Mouse (Mus musculus): ENCODE data around the gene Selenoo. TPM values are rescaled to one million over a fixed set of nuclear protein-coding genes. Genes with fewer than 3 reads are reported as not detected.

Gene Selenoo
- polyA plus RNA-seq, 1 experiment from 2014 or later, result 23.0 TPM

DNA sequence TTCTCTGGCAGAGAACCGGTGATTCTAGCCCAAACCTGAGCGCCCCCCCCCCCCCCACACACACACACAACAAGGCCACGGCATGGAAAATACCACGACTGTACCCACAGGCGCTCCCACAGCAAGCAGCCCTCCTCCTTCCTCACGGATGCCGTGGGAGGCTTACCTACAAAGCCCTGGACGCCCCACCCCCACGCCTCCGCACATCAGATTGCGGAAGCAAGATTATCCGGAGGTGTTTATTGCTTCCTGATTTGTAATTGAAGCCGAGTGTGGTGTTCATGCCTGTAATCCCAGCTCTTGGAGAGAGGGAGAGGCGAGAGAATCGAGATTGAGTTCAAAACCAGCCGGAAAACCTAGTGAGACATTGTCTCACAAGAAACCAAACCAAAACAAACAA is 58.1 kb downstream of the Selenoo start:
- no peak overlapping the region for H3K27ac ChIP-seq (ENCODE audit: low read depth, low read length)
- H3K4me1 ChIP-seq (ENCODE audit: control insufficient read depth, insufficient read depth, low read length), result peaks cover 18% of the 10 kb centered on the region
- peaks cover 2% of the 10 kb centered on the region; the same call in 1 of the 2 replicates for H3K36me3 ChIP-seq (ENCODE audit: control insufficient read depth, insufficient read depth, low read length)
- H3K4me3 ChIP-seq (ENCODE audit: low read depth, low read length), result peak overlapping the region; percentile 78
- peaks cover 12% of the 10 kb centered on the region; the same call in 1 of the 2 replicates for H3K27me3 ChIP-seq (ENCODE audit: control insufficient read depth, insufficient read depth, low read length)
- ATAC-seq (ENCODE audit: insufficient read depth, low FRiP score, low TSS enrichment) (no peak), DNase-seq (ENCODE audit: low spot score) (no peak)
- 8% methylated on average over 15 of the region's 16 CpGs for WGBS
- peak overlapping the region; percentile 88 for H3K4me2 ChIP-seq (ENCODE audit: low read depth)
- H3K9me3 ChIP-seq (ENCODE audit: control insufficient read depth, low read length), result no peaks in the 10 kb centered on the region
- H3K9ac ChIP-seq (ENCODE audit: low read length), result peak overlapping the region; percentile 49

GRCm38 (mm10) chr15:89147456-89147855 is 58.6 kb downstream of the Selenoo start:
- Histone ChIP-seq H3K4me1 (ENCODE audit: control insufficient read depth, insufficient read depth, low read length) (peaks cover 18% of the 10 kb centered on the region), H3K9ac (ENCODE audit: low read length) (no peak overlapping the region), H3K27ac (ENCODE audit: low read depth, low read length) (no peak overlapping the region), H3K4me2 (ENCODE audit: low read depth) (peak overlapping the region; percentile 88), H3K9me3 (ENCODE audit: control insufficient read depth, low read length) (no peaks in the 10 kb centered on the region), H3K27me3 (ENCODE audit: control insufficient read depth, insufficient read depth, low read length) (peaks cover 12% of the 10 kb centered on the region; the same call in 1 of the 2 replicates), H3K36me3 (ENCODE audit: control insufficient read depth, insufficient read depth, low read length) (peaks cover 2% of the 10 kb centered on the region; the same call in 1 of the 2 replicates), H3K4me3 (ENCODE audit: low read depth, low read length) (peak overlapping the region; percentile 78)
- DNase-seq (ENCODE audit: low spot score) (no peak), ATAC-seq (ENCODE audit: insufficient read depth, low FRiP score, low TSS enrichment) (no peak)
- 24% methylated on average over 10 of the region's 10 CpGs for WGBS

DNA sequence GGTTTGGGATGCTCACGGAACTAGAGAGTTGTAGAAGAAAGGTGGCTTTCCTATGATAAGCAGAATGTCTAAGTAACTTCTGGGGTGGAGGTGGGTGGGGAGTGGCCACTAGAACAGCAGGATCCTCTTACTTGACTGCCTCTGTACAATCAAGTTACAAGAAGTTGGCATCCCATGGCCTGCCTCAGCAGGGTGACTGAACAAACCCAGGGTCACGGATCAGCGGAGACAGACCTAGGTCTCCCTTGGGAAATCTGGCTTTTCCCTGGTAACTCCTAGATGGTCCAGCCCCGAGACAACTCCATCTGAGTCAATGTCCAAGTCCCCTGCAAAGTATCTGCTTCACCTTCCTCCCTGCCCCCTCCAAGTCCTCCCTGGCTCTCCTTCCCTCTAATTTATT is 59.0 kb downstream of the Selenoo start:
- H3K4me3 ChIP-seq (ENCODE audit: low read depth, low read length), result peak overlapping the region; percentile 78
- H3K4me1 ChIP-seq (ENCODE audit: control insufficient read depth, insufficient read depth, low read length), result peaks cover 18% of the 10 kb centered on the region
- ATAC-seq (ENCODE audit: insufficient read depth, low FRiP score, low TSS enrichment), result no peak

DNA sequence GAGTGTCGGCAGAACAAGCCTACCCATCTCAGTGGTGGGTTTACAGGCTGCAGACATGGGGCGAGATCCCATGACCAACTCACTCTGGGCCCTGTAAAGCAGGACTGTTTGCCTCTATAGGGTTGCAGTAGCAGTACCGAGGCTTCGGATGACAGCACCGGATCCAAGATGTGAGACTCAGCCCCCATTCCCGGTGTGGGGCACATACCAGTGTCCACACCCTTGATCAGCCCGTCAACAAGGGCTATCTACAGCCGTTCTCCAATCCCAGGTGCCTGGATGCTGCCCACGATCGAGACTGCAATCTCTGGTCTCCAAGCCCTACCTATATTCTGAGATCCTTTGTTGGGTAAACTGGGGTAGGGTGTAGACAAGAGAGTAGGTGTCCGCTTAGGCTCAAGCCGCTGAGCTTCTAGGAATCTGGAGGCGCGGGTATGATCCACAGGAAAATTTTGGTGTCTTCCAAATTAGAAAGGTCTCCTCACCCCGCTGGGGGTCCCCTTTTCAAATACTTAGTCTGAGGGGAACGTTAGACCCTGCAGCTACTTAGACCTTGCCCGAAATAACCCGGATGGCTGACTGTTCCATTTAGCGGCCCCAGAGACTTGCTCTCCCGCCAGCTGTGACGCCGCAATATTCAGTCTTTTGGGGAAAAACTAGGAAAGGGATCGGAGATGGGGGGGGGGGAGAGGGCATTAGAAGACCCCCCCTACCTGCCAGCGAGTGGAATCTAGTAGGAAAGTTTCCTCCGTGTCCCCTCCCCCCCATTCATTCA is 59.8 kb downstream of the Selenoo start:
- H3K27me3 ChIP-seq (ENCODE audit: control insufficient read depth, insufficient read depth, low read length), result peaks cover 12% of the 10 kb centered on the region; the same call in 1 of the 2 replicates
- H3K4me3 ChIP-seq (ENCODE audit: low read depth, low read length), result peak overlapping the region; percentile 78
- peak overlapping the region; percentile 81 for H3K27ac ChIP-seq (ENCODE audit: low read depth, low read length)
- peak overlapping the region; percentile 88 for H3K4me2 ChIP-seq (ENCODE audit: low read depth)
- H3K36me3 ChIP-seq (ENCODE audit: control insufficient read depth, insufficient read depth, low read length), result peaks cover 2% of the 10 kb centered on the region; the same call in 1 of the 2 replicates
- ATAC-seq (ENCODE audit: insufficient read depth, low FRiP score, low TSS enrichment) (0 out of 2 replicates have a peak, but pooled peaks have one; percentile 15), DNase-seq (ENCODE audit: low spot score) (peak; percentile 51)
- 7% methylated on average over 25 of the region's 25 CpGs for WGBS
- peak overlapping the region; percentile 94 for H3K9ac ChIP-seq (ENCODE audit: low read length)
- H3K4me1 ChIP-seq (ENCODE audit: control insufficient read depth, insufficient read depth, low read length), result peaks cover 18% of the 10 kb centered on the region
- H3K9me3 ChIP-seq (ENCODE audit: control insufficient read depth, low read length), result no peaks in the 10 kb centered on the region

More for the DNA sequence above, 59.0 kb downstream of the Selenoo start:
- Histone ChIP-seq H3K27me3 (ENCODE audit: control insufficient read depth, insufficient read depth, low read length) (peaks cover 12% of the 10 kb centered on the region; the same call in 1 of the 2 replicates), H3K36me3 (ENCODE audit: control insufficient read depth, insufficient read depth, low read length) (peaks cover 2% of the 10 kb centered on the region; the same call in 1 of the 2 replicates), H3K27ac (ENCODE audit: low read depth, low read length) (no peak overlapping the region), H3K4me2 (ENCODE audit: low read depth) (peak overlapping the region; percentile 88), H3K9me3 (ENCODE audit: control insufficient read depth, low read length) (no peaks in the 10 kb centered on the region), H3K9ac (ENCODE audit: low read length) (no peak overlapping the region)
- 38% methylated on average over 4 of the region's 4 CpGs for WGBS
- DNase-seq (ENCODE audit: low spot score), result no peak

DNA sequence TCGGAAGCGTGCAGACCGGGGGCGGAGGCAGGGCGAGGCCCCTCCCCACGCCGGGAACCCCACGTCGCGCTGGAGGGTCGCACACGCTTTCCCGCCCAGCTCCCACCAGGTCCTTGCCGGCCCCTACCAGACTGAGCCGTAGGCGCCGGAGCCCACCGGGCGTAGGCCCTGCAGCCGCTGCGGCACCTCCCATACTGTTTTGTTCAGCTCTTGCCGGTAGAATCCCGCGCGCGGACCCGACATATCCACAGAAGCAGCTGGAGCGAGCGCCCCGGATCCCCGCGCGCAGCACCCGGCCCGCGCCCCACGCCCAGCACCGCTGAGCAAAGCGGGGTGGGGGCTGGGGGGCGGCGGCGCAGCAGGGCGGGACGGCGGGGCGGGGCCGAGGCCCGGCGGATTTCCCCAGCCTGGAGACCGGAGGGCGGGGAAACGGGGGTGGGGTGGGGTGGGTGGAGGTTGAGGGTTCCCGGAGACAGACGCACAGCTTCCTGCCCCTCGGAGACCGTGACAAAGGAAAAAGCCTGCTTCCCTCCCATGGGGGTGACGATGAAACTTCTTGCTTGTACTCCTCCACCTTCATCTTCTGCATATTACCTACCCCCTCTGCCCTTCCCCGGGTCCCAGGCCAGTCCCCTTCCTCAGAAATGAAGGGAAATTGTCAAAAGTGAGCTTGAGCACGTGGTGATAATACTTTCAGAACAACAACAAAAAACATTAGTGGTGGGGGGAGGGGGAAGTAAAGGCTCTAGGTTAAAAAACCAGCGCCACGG is 60.6 kb downstream of the Selenoo start, which contains the start of gene Mapk11:
TSS of gene Mapk11 (minus strand) at position 358 of the 770 bp plus-strand sequence.
- H3K36me3 ChIP-seq (ENCODE audit: control insufficient read depth, insufficient read depth, low read length), result peaks cover 2% of the 10 kb centered on the region; the same call in 1 of the 2 replicates
- peak within 1 kb of the TSS; percentile 88 for H3K4me2 ChIP-seq (ENCODE audit: low read depth)
- peaks cover 12% of the 10 kb centered on the region; the same call in 1 of the 2 replicates for H3K27me3 ChIP-seq (ENCODE audit: control insufficient read depth, insufficient read depth, low read length)
- DNase-seq (ENCODE audit: low spot score), result peak; percentile 71
- H3K4me1 ChIP-seq (ENCODE audit: control insufficient read depth, insufficient read depth, low read length), result peaks cover 18% of the 10 kb centered on the region
- no peaks in the 10 kb centered on the region for H3K9me3 ChIP-seq (ENCODE audit: control insufficient read depth, low read length)
- WGBS, result 0% methylated on average over 54 of the region's 61 CpGs
- peak within 1 kb of the TSS; percentile 81 for H3K27ac ChIP-seq (ENCODE audit: low read depth, low read length)
- H3K9ac ChIP-seq (ENCODE audit: low read length), result peak within 1 kb of the TSS; percentile 94
- ATAC-seq (ENCODE audit: insufficient read depth, low FRiP score, low TSS enrichment), result peak; percentile 39
- peak within 1 kb of the TSS; percentile 78 for H3K4me3 ChIP-seq (ENCODE audit: low read depth, low read length)

Other genes with a start within 250 kb of the Selenoo start
- gene Pim3, start 226.9 kb upstream of the Selenoo start, polyA plus RNA-seq (2014; fragmentation: Nextera tagmentation; extraction: Ambion mirVana), result 38.7 and 42.3 TPM in 2 replicates
- not detected in 2 replicates for gene Ttll8, start 134.7 kb upstream of the Selenoo start, polyA plus RNA-seq (2014; fragmentation: Nextera tagmentation; extraction: Ambion mirVana)
- 0.85 and 1.4 TPM in 2 replicates for gene Mlc1, start 110.1 kb upstream of the Selenoo start, polyA plus RNA-seq (2014; fragmentation: Nextera tagmentation; extraction: Ambion mirVana)
- not detected in 2 replicates for gene Mov10l1, start 106.2 kb upstream of the Selenoo start, polyA plus RNA-seq (2014; fragmentation: Nextera tagmentation; extraction: Ambion mirVana)
- 0.45 and 0.88 TPM in 2 replicates for gene Panx2, start 29.4 kb upstream of the Selenoo start, polyA plus RNA-seq (2014; fragmentation: Nextera tagmentation; extraction: Ambion mirVana)
- 48.7 and 53.3 TPM in 2 replicates for gene Trabd, start 14.0 kb upstream of the Selenoo start, polyA plus RNA-seq (2014; fragmentation: Nextera tagmentation; extraction: Ambion mirVana)
- 21.1 and 21.8 TPM in 2 replicates for gene Tubgcp6, start 34.0 kb downstream of the Selenoo start, polyA plus RNA-seq (2014; fragmentation: Nextera tagmentation; extraction: Ambion mirVana)
- gene Hdac10, start 39.6 kb downstream of the Selenoo start, polyA plus RNA-seq (2014; fragmentation: Nextera tagmentation; extraction: Ambion mirVana), result 13.0 and 13.7 TPM in 2 replicates
- 15.4 and 20.3 TPM in 2 replicates for gene Mapk12, start 51.6 kb downstream of the Selenoo start, polyA plus RNA-seq (2014; fragmentation: Nextera tagmentation; extraction: Ambion mirVana)
- 33.1 and 37.4 TPM in 2 replicates for gene Mapk11, start 60.5 kb downstream of the Selenoo start, polyA plus RNA-seq (2014; fragmentation: Nextera tagmentation; extraction: Ambion mirVana)
- 112 and 117 TPM in 2 replicates for gene Plxnb2, start 91.7 kb downstream of the Selenoo start, polyA plus RNA-seq (2014; fragmentation: Nextera tagmentation; extraction: Ambion mirVana)
- gene Dennd6b, start 107.4 kb downstream of the Selenoo start, polyA plus RNA-seq (2014; fragmentation: Nextera tagmentation; extraction: Ambion mirVana), result 30.5 and 33.6 TPM in 2 replicates
- 45.2 and 47.1 TPM in 2 replicates for gene Ppp6r2, start 122.5 kb downstream of the Selenoo start, polyA plus RNA-seq (2014; fragmentation: Nextera tagmentation; extraction: Ambion mirVana)
- 75.7 and 90.7 TPM in 2 replicates for gene Sbf1, start 226.2 kb downstream of the Selenoo start, polyA plus RNA-seq (2014; fragmentation: Nextera tagmentation; extraction: Ambion mirVana)
- 0.17 TPM in 1 of 2 replicates, not detected in the other for gene Adm2, start 233.6 kb downstream of the Selenoo start, polyA plus RNA-seq (2014; fragmentation: Nextera tagmentation; extraction: Ambion mirVana)
- not detected in 2 replicates for gene Miox, start 245.3 kb downstream of the Selenoo start, polyA plus RNA-seq (2014; fragmentation: Nextera tagmentation; extraction: Ambion mirVana)